Comparison of ENCODE assay signal across 9 mouse cellular contexts in genomic region chr9:107464130-107464529, GRCm38 (mm10).
A peak's percentile ranks its signal among the peaks of the same experiment; 100 is the strongest.
DNase-seq lines count a peak whose midpoint lies in the region; ATAC-seq and TF ChIP-seq lines count a peak whose summit lies in the region.
"Had no signal": no experiment of that assay in that cellular context is flagged by ENCODE, and none has a peak within 500 bp of the region (broad histone marks: within the 10 kb centered on the region; RNA-seq: fewer than 3 reads in every experiment).

No protein-coding gene starts in this region.

- peak; percentile 51 to 62 for DNase-seq in cerebellum, postnatal 14 days
- DNase-seq in cerebellum, adult 11-12 months: no peak
- DNase-seq in hindbrain, embryonic 14.5 days (ENCODE audit: low spot score): no peak
- DNase-seq in midbrain, embryonic 10.5 days (ENCODE audit: low spot score): no peak
- DNase-seq in gastrocnemius, postnatal 36 days: no peak
- no peak for DNase-seq in yolk sac, embryonic 10.5 days (ENCODE audit: low spot score)
- DNase-seq in urinary bladder, postnatal 10 days (ENCODE audit: low spot score): no peak

- no peak overlapping the region for H3K27ac ChIP-seq in bone marrow, adult 2 months (ENCODE audit: control insufficient read depth, insufficient read depth, low read depth, low read length, poor library complexity)
- H3K27ac ChIP-seq in hindbrain, embryonic 14.5 days: peak overlapping the region; percentile 71
- H3K27ac ChIP-seq in midbrain, embryonic 10.5 days (replicated peaks): peak overlapping the region; percentile 70
- H3K27ac ChIP-seq: embryonic facial prominence, embryonic 13.5 days had no signal

- no peak overlapping the region for H3K4me2 ChIP-seq in hindbrain, embryonic 14.5 days (replicated peaks)
- H3K4me2 ChIP-seq: embryonic facial prominence, embryonic 13.5 days had no signal

- H3K4me1 ChIP-seq in bone marrow, adult 2 months (ENCODE audit: control insufficient read depth, insufficient read depth, low read length): no peaks in the 10 kb centered on the region
- peaks cover 31% of the 10 kb centered on the region for H3K4me1 ChIP-seq in hindbrain, embryonic 14.5 days (replicated peaks; ENCODE audit: control insufficient read depth, insufficient read depth, low read length)
- peaks cover 61% of the 10 kb centered on the region for H3K4me1 ChIP-seq in midbrain, embryonic 10.5 days

- H3K9ac ChIP-seq in hindbrain, embryonic 14.5 days: peak overlapping the region; percentile 44; the same call in 1 of the 2 replicates
- H3K9ac ChIP-seq: embryonic facial prominence, embryonic 13.5 days had no signal

- no peak for ATAC-seq in hindbrain, embryonic 14.5 days (ENCODE audit: low FRiP score)

- H3K4me3 ChIP-seq in bone marrow, adult 2 months (replicated peaks; ENCODE audit: control insufficient read depth, low read depth, low read length): no peak overlapping the region
- no peak overlapping the region for H3K4me3 ChIP-seq in hindbrain, embryonic 14.5 days (replicated peaks; ENCODE audit: low read length)
- no peak overlapping the region for H3K4me3 ChIP-seq in midbrain, embryonic 10.5 days
- H3K4me3 ChIP-seq: embryonic facial prominence, embryonic 13.5 days had no signal

- H3K9me3 ChIP-seq in hindbrain, embryonic 14.5 days (ENCODE audit: control insufficient read depth, low read length): no peaks in the 10 kb centered on the region
- no peaks in the 10 kb centered on the region for H3K9me3 ChIP-seq in midbrain, embryonic 10.5 days (replicated peaks)
- H3K9me3 ChIP-seq: embryonic facial prominence, embryonic 13.5 days had no signal

- H3K36me3 ChIP-seq in hindbrain, embryonic 14.5 days (replicated peaks; ENCODE audit: control insufficient read depth, insufficient read depth): no peaks in the 10 kb centered on the region
- H3K36me3 ChIP-seq in midbrain, embryonic 10.5 days: no peaks in the 10 kb centered on the region
- H3K36me3 ChIP-seq: embryonic facial prominence, embryonic 13.5 days had no signal

- no peaks in the 10 kb centered on the region for H3K27me3 ChIP-seq in hindbrain, embryonic 14.5 days (ENCODE audit: control insufficient read depth, insufficient read depth, low read length)
- H3K27me3 ChIP-seq in midbrain, embryonic 10.5 days (ENCODE audit: low read depth, poor library complexity, severe bottlenecking): peaks cover 47% of the 10 kb centered on the region

- no peak for TF ChIP-seq CTCF in bone marrow, adult 2 months (IDR thresholded peaks at IDR 0.05; ENCODE audit: control insufficient read depth, insufficient read depth, low read length)

- intact Hi-C loops in gastrocnemius, postnatal 36 days (cut with DNase I): loop anchor here (5.0 kb wide), 1 partner anchor 48 kb away; no protein-coding TSS in a partner anchor

- 0 out of 2 replicates have a peak, but pooled peaks have one; percentile 14 for TF ChIP-seq POLR2A in bone marrow, adult 2 months (IDR thresholded peaks at IDR 0.05; ENCODE audit: borderline replicate concordance, control insufficient read depth, low read depth, low read length)

- 24% methylated on average over 9 of the region's 9 CpGs for WGBS in bone marrow, adult 2 months
- 31% methylated on average over 9 of the region's 9 CpGs for WGBS in hindbrain, embryonic 14.5 days
- 40% methylated on average over 9 of the region's 9 CpGs for WGBS in midbrain, embryonic 10.5 days

Comparison
In these comparisons a context has a peak if more than half of its experiments do, and no peak if none do; other contexts are left out.
1. DNase-seq: peak in cerebellum, postnatal 14 days (2 of 2); none in cerebellum, adult 11-12 months (single experiment), hindbrain, embryonic 14.5 days (single experiment), midbrain, embryonic 10.5 days (single experiment), gastrocnemius, postnatal 36 days (0 of 2), yolk sac, embryonic 10.5 days (single experiment) and urinary bladder, postnatal 10 days (single experiment).